9 mouse cellular contexts compared by ENCODE assay signal in the genomic region with DNA sequence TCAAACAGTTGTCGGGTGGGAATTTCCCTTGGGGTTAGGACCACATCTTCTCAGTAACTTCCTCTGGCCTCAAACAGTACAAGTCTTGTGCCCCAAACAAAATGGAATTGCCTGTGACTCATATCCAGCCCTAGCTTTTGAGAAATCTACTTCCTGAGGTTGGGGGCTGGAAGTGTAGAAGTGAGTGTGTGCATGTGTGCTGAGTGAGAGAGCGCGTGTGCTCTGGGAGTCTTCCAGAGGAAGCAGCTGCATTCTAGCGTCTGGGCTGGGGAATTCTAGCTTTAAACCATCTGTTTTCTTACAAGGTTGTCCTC. TPM values are rescaled to one million over a fixed set of nuclear protein-coding genes. Genes with fewer than 3 reads are reported as not detected.
A peak's percentile ranks its signal among the peaks of the same experiment; 100 is the strongest.
DNase-seq lines count a peak whose midpoint lies in the region; ATAC-seq and TF ChIP-seq lines count a peak whose summit lies in the region.
"Had no signal": no experiment of that assay in that cellular context is flagged by ENCODE, and none has a peak within 500 bp of the region (broad histone marks: within the 10 kb centered on the region; RNA-seq: fewer than 3 reads in every experiment).

No protein-coding gene starts in this region.

- 41% methylated on average over 4 of the region's 4 CpGs for WGBS in intestine, embryonic 14.5 days
- 46% methylated on average over 4 of the region's 4 CpGs for WGBS in intestine, postnatal 0 days
- 37% methylated on average over 4 of the region's 4 CpGs for WGBS in embryonic facial prominence, embryonic 14.5 days
- WGBS in hindbrain, postnatal 0 days, result 68% methylated on average over 4 of the region's 4 CpGs

- no peak for DNase-seq in intestine, embryonic 14.5 days (ENCODE audit: low spot score)
- DNase-seq in embryonic facial prominence, embryonic 14.5 days (ENCODE audit: low spot score), result peak; percentile 76
- DNase-seq in left cerebral cortex, postnatal 36 days (ENCODE audit: low spot score in 2 of 2), result peak; percentile 12 to 28
- DNase-seq in hindbrain, postnatal 0 days (ENCODE audit: low spot score), result no peak
- DNase-seq in urinary bladder, adult 18-20 months (ENCODE audit: low spot score in 2 of 2), result no peak

- no peaks in the 10 kb centered on the region; the same call in 1 of the 2 replicates for H3K4me1 ChIP-seq in intestine, embryonic 14.5 days (replicated peaks; ENCODE audit: control insufficient read depth, insufficient read depth, low read length)
- H3K4me1 ChIP-seq in intestine, postnatal 0 days (replicated peaks; ENCODE audit: control insufficient read depth, insufficient read depth, low read length), result no peaks in the 10 kb centered on the region
- H3K4me1 ChIP-seq in embryonic facial prominence, embryonic 14.5 days (ENCODE audit: control insufficient read depth, insufficient read depth, low read length), result peaks cover 9% of the 10 kb centered on the region
- H3K4me1 ChIP-seq in hindbrain, postnatal 0 days (ENCODE audit: insufficient read depth, low read length), result no peaks in the 10 kb centered on the region

- no peaks in the 10 kb centered on the region for H3K36me3 ChIP-seq in intestine, embryonic 14.5 days (ENCODE audit: control insufficient read depth, insufficient read depth, low read length)
- H3K36me3 ChIP-seq in intestine, postnatal 0 days (ENCODE audit: control insufficient read depth, insufficient read depth), result no peaks in the 10 kb centered on the region
- no peaks in the 10 kb centered on the region for H3K36me3 ChIP-seq in embryonic facial prominence, embryonic 14.5 days (ENCODE audit: control insufficient read depth, insufficient read depth, low read length)
- no peaks in the 10 kb centered on the region for H3K36me3 ChIP-seq in myocyte (ENCODE audit: control insufficient read depth, insufficient read depth)
- H3K36me3 ChIP-seq in hindbrain, postnatal 0 days (ENCODE audit: insufficient read depth, low read length), result no peaks in the 10 kb centered on the region

- H3K9me3 ChIP-seq in intestine, embryonic 14.5 days (ENCODE audit: control insufficient read depth, low read length), result no peaks in the 10 kb centered on the region
- no peaks in the 10 kb centered on the region for H3K9me3 ChIP-seq in intestine, postnatal 0 days (ENCODE audit: control insufficient read depth)
- H3K9me3 ChIP-seq in embryonic facial prominence, embryonic 14.5 days (ENCODE audit: control insufficient read depth, low read length), result no peaks in the 10 kb centered on the region
- H3K9me3 ChIP-seq in hindbrain, postnatal 0 days (ENCODE audit: low read length), result no peaks in the 10 kb centered on the region

- no peak for TF ChIP-seq POLR2A in myocyte (IDR thresholded peaks at IDR 0.05; ENCODE audit: insufficient read length, low read depth)

- no peaks in the 10 kb centered on the region for H3K27me3 ChIP-seq in intestine, embryonic 14.5 days (replicated peaks; ENCODE audit: control insufficient read depth, insufficient read depth, low read length)
- H3K27me3 ChIP-seq in intestine, postnatal 0 days (replicated peaks; ENCODE audit: control insufficient read depth, insufficient read depth, low read length), result no peaks in the 10 kb centered on the region
- H3K27me3 ChIP-seq in embryonic facial prominence, embryonic 14.5 days (replicated peaks; ENCODE audit: control insufficient read depth, insufficient read depth, low read length), result no peaks in the 10 kb centered on the region
- no peaks in the 10 kb centered on the region for H3K27me3 ChIP-seq in myocyte (ENCODE audit: control insufficient read depth, insufficient read depth, insufficient read length)
- H3K27me3 ChIP-seq in hindbrain, postnatal 0 days (ENCODE audit: insufficient read depth, low read length), result no peaks in the 10 kb centered on the region

- intact Hi-C loops in left cerebral cortex, postnatal 36 days (cut with DNase I), result no loop called here

- 0 out of 2 replicates have a peak, but pooled peaks have one; percentile 19 for ATAC-seq in intestine, embryonic 14.5 days (replicated peaks; ENCODE audit: low FRiP score, low TSS enrichment, low read depth)
- ATAC-seq in intestine, postnatal 0 days, result no peak
- peak; percentile 78; the same call in 1 of the 2 replicates for ATAC-seq in embryonic facial prominence, embryonic 14.5 days (ENCODE audit: low read depth)
- no peak for ATAC-seq in cerebellum, adult (ENCODE audit: insufficient number of reproducible peaks, low FRiP score, low TSS enrichment)
- ATAC-seq in hindbrain, postnatal 0 days, result no peak
- ATAC-seq: Patski had no signal

- TF ChIP-seq CTCF in intestine, postnatal 0 days (IDR thresholded peaks at IDR 0.05; ENCODE audit: low read depth), result no peak
- no peak for TF ChIP-seq CTCF in hindbrain, postnatal 0 days (IDR thresholded peaks at IDR 0.05; ENCODE audit: low read depth)

- no peak overlapping the region for H3K4me3 ChIP-seq in intestine, embryonic 14.5 days (ENCODE audit: low read depth, low read length)
- H3K4me3 ChIP-seq in intestine, postnatal 0 days (ENCODE audit: low read depth, low read length), result no peak overlapping the region
- no peak overlapping the region for H3K4me3 ChIP-seq in embryonic facial prominence, embryonic 14.5 days (ENCODE audit: low read depth, low read length)
- no peak overlapping the region for H3K4me3 ChIP-seq in myocyte
- no peak overlapping the region for H3K4me3 ChIP-seq in hindbrain, postnatal 0 days (ENCODE audit: low read length)

- H3K9ac ChIP-seq in intestine, embryonic 14.5 days (ENCODE audit: low read length), result no peak overlapping the region
- H3K9ac ChIP-seq in intestine, postnatal 0 days (ENCODE audit: low read depth, low read length), result no peak overlapping the region
- H3K9ac ChIP-seq in embryonic facial prominence, embryonic 14.5 days (ENCODE audit: low read depth, low read length), result no peak overlapping the region
- H3K9ac ChIP-seq in hindbrain, postnatal 0 days (replicated peaks; ENCODE audit: low read length), result no peak overlapping the region

- no peak overlapping the region for H3K4me2 ChIP-seq in intestine, embryonic 14.5 days (ENCODE audit: low read length)
- H3K4me2 ChIP-seq in intestine, postnatal 0 days (replicated peaks; ENCODE audit: low read depth), result no peak overlapping the region
- H3K4me2 ChIP-seq in embryonic facial prominence, embryonic 14.5 days (ENCODE audit: low read depth, low read length), result no peak overlapping the region
- H3K4me2 ChIP-seq in myocyte (ENCODE audit: low read depth), result peak overlapping the region; percentile 6
- H3K4me2 ChIP-seq in hindbrain, postnatal 0 days (ENCODE audit: low read depth, low read length), result no peak overlapping the region

- H3ac ChIP-seq in myocyte (ENCODE audit: control insufficient read depth, insufficient read length), result no peak overlapping the region

- peak overlapping the region; percentile 35; the same call in 1 of the 2 replicates for H3K27ac ChIP-seq in intestine, embryonic 14.5 days (ENCODE audit: low read depth)
- no peak overlapping the region for H3K27ac ChIP-seq in intestine, postnatal 0 days (ENCODE audit: low read depth, low read length)
- H3K27ac ChIP-seq in embryonic facial prominence, embryonic 14.5 days (replicated peaks; ENCODE audit: low read depth, low read length), result 0 out of 2 replicates have a peak overlapping the region, but pooled peaks have one; percentile 5
- no peak overlapping the region for H3K27ac ChIP-seq in hindbrain, postnatal 0 days

- no peaks in the 10 kb centered on the region for H3K79me2 ChIP-seq in myocyte (ENCODE audit: control insufficient read depth, insufficient read depth)

TF ChIP-seq in myocyte, 11 proteins besides CTCF, POLR2A, EP300 and RAD21:
- TF ChIP-seq E2F4 (IDR thresholded peaks at IDR 0.05; ENCODE audit: insufficient read depth), result no peak

RNA-seq across cellular contexts. Expression of a gene that starts 17.9 kb away (rescaled TPM):
- polyA plus RNA-seq in intestine, embryonic 14.5 days (2014; fragmentation: Nextera tagmentation; extraction: Ambion mirVana), result 13.1 and 17.7 TPM in 2 replicates
- polyA plus RNA-seq in intestine, postnatal 0 days (2015; fragmentation: Nextera tagmentation; extraction: Ambion mirVana), result 1.9 and 2.5 TPM in 2 replicates
- polyA plus RNA-seq in embryonic facial prominence, embryonic 14.5 days (2014; fragmentation: Nextera tagmentation; extraction: Ambion mirVana), result 5.0 and 7.2 TPM in 2 replicates
- total RNA-seq in left cerebral cortex, postnatal 36 days (2021), result 10 to 100 TPM; 28.4 to 31.4 TPM
- polyA plus RNA-seq in myocyte (2012; fragmentation: generic; extraction: Trizol), result not detected
- total RNA-seq in hindbrain, postnatal 0 days (2014; rRNA removed), result 66.8 and 90.2 TPM in 2 replicates
- polyA plus RNA-seq in hindbrain, postnatal 0 days (2015; fragmentation: Nextera tagmentation; extraction: Ambion mirVana), result 132 and 135 TPM in 2 replicates
- polyA plus RNA-seq: Patski had no signal

RNA-seq across cellular contexts. Expression of a gene that starts 35.9 kb away (rescaled TPM):
- 3.3 and 3.6 TPM in 2 replicates for polyA plus RNA-seq in intestine, embryonic 14.5 days (2014; fragmentation: Nextera tagmentation; extraction: Ambion mirVana)
- polyA plus RNA-seq in intestine, postnatal 0 days (2015; fragmentation: Nextera tagmentation; extraction: Ambion mirVana), result 2.0 and 3.1 TPM in 2 replicates
- polyA plus RNA-seq in embryonic facial prominence, embryonic 14.5 days (2014; fragmentation: Nextera tagmentation; extraction: Ambion mirVana), result 4.9 and 6.4 TPM in 2 replicates
- total RNA-seq in left cerebral cortex, postnatal 36 days (2021), result 1 to 10 TPM; 2.4 to 3.5 TPM
- polyA plus RNA-seq in myocyte (2012; fragmentation: generic; extraction: Trizol), result 0.07 TPM
- 0.52 and 2.7 TPM in 2 replicates for total RNA-seq in hindbrain, postnatal 0 days (2014; rRNA removed)
- polyA plus RNA-seq in hindbrain, postnatal 0 days (2015; fragmentation: Nextera tagmentation; extraction: Ambion mirVana), result 1.9 and 2.6 TPM in 2 replicates
- polyA plus RNA-seq: Patski had no signal

RNA-seq across cellular contexts. Expression of a gene that starts 48.0 kb away (rescaled TPM):
- 2.0 and 2.5 TPM in 2 replicates for polyA plus RNA-seq in intestine, embryonic 14.5 days (2014; fragmentation: Nextera tagmentation; extraction: Ambion mirVana)
- polyA plus RNA-seq in intestine, postnatal 0 days (2015; fragmentation: Nextera tagmentation; extraction: Ambion mirVana), result 1.8 and 1.9 TPM in 2 replicates
- polyA plus RNA-seq in embryonic facial prominence, embryonic 14.5 days (2014; fragmentation: Nextera tagmentation; extraction: Ambion mirVana), result 0.09 and 0.22 TPM in 2 replicates
- under 1 TPM; 0.32 to 0.43 TPM for total RNA-seq in left cerebral cortex, postnatal 36 days (2021)
- polyA plus RNA-seq in myocyte (2012; fragmentation: generic; extraction: Trizol), result 0.07 TPM
- total RNA-seq in hindbrain, postnatal 0 days (2014; rRNA removed), result 0.11 and 0.26 TPM in 2 replicates
- 0.08 and 0.20 TPM in 2 replicates for polyA plus RNA-seq in hindbrain, postnatal 0 days (2015; fragmentation: Nextera tagmentation; extraction: Ambion mirVana)
- polyA plus RNA-seq: Patski had no signal

Comparison
In these comparisons a context has a peak if more than half of its experiments do, and no peak if none do; other contexts are left out.
1. ATAC-seq: peak in intestine, embryonic 14.5 days (single experiment) and embryonic facial prominence, embryonic 14.5 days (single experiment); none in intestine, postnatal 0 days (single experiment), cerebellum, adult (single experiment) and hindbrain, postnatal 0 days (single experiment).
2. H3K27ac ChIP-seq: peak in intestine, embryonic 14.5 days (single experiment) and embryonic facial prominence, embryonic 14.5 days (single experiment); none in intestine, postnatal 0 days (single experiment) and hindbrain, postnatal 0 days (single experiment).
3. DNase-seq: peak in embryonic facial prominence, embryonic 14.5 days (single experiment) and left cerebral cortex, postnatal 36 days (2 of 2); none in intestine, embryonic 14.5 days (single experiment), hindbrain, postnatal 0 days (single experiment) and urinary bladder, adult 18-20 months (0 of 2).